Mouse (Mus musculus): ENCODE measurements around the gene Anp32b.

The Anp32b gene

DNA sequence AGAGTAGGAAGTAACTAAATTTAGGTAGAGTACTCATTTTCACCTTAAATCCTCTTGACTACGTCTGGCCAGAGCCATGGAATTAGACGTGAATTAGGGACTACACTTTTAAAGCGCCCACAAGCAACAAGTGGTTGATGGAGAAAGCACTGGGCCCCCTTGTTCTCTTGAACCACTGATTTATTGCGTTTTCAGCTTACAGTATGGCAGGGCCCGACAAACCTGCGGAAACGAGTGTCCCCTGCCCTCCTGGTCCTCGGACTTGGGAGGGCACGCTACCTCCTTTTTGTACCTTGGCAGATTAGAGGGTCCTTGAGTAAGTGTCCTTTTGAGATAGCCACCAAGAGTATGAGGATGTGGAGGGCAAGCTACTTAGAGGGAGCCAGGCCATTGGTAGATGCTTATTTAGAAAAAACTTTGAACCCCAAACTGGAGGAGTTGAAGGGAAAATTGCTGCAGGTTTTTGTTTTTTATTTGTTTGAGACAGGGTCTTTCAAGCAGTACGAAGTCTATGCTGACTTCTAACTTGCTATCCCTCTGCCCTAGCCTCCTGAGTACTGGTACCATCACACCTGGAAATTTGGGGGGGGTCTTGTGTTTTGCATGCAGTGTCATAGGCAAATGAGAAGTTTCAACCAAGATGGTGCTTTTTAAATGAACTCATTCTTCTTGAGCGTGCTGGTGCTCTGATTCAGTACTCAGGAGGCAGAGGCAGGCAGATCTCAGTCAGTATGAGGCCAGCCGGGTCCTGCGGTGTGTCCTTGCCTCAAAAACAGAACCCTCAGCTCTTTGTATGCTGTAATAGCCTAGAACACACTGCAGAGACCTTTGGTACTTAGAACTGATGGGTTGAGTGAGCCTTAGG is 2.4 kb downstream of the Anp32b start:
- in situ Hi-C loops (cut with MboI, MseI): no loop called here

DNA sequence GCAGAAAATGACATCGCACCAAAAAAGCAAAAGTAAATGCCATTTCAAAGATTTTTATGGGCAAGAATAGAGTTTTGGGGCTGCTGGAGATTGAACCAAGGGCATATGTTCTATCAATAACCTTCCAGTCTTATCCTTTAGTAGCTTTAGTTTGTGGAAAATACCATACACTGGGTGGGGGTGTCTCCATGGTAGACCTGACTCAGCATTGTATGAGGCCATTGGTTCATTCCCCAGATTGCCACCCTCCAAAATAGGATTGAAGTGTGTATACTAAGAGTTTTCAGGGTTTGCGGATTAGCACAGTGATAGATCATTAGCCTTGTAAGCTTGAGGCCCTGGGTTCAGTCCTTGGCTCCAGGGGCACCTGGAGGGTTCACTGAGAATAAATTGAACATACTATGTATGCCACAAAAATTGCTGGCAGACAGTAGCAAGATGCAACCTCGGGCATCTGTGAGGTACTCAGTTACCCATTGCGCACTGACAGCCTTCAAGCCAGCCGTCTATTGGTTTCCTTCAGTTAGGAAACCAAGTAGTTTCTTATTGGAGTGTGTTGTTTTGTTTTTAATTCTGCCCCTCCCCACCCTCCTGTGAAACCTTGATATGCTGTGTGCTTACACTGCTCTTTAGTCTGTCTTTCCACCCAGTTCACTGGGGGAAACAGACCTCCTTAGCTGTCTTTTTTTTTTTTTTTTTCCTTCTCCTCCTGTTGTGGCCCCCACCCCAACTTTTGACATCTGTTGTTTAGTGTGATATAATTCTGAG is 3.6 kb downstream of the Anp32b start:
- in situ Hi-C loops (cut with MboI, MseI): no loop called here

DNA sequence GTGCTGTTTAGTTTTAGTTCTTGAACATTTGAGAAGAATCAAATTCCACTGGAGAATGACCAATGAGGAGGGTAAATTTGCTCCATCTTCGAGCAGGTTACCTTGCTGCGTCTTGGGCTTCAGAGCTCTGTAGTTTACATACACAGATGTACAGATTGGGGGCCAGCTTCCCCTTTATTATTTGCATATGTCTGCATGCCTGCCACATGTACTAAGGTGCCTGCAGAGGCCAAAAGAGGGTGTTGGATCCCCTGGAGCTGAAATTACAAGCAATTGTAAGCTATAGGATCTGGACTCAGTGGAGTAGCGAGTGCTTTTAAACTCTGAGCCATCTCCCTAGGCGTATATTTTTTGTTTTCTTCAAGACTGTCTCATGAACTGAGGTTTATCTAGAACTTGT is 6.1 kb downstream of the Anp32b start:
- in situ Hi-C loops (cut with MboI, MseI): no loop called here

DNA sequence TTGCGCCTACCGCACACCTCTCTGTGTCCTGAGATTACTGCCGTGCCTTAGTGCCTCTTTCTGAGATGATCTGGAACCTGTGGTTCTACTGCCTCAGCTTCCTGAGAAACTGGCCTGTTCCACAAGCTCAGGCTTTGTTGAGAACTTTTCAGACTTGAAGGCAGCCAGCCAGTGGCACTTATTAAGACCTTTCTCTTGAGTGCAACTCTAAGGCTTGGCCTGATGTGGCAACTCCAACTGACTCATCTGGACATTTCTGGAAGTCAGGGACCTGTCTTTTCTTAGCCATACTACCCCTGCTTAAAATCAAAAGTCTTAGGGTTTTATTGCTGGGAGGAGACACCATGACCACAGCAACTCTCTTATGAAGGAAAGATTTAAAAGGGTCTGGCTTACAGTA is 6.5 kb downstream of the Anp32b start:
- in situ Hi-C loops (cut with MboI, MseI): no loop called here

DNA sequence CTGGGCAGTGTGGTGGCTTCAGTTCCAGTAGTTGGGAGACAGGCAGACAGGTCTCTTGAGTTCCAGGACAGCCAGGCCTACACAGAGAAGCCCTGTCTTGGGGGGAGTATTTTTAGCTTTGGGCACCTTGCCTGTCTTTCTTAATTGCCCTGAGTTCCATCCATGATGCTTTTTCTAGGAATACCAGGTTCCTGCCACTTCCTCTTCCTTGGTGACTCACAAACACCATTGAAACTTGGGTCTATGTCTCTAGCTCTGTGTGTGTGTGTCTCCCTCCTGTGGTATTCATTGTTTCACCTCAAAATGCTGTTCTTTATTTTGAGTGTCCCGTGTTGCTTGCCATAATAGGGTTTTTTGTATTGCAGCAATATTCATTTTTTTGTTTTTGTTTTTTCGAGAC is 7.7 kb downstream of the Anp32b start:
- in situ Hi-C loops (cut with MboI, MseI): no loop called here

DNA sequence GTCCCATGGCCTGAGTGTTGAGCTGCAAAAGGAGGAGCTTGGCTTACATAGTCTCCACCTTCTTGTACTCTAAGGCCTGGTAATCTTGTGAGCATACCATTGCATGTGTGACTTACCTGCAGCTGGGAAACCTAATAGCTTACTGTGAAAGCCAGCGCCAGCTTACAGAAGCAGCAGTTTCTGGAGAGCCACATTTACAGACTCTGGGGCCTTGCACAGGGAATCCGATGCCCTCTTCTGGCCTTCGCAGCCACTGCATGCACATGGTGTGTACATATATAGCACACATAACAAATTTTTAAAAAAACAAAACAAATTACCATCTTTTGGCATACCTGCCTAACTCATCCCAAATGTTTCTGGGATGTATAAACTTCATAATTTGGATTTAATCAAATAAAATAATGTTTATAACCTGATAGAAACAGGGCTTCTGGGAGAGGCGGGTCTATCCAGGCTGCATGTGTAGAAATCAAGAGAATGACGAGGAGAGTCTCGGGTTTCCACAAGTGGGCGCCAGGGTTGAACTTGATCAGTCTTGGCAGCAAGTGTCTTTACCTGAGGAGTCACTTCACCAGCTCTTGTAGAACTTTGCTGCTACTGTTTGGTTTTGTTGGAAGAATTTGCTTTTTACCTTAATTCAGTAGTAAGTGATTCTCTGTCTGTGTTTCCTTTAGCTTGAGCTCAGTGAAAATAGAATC is 12.6 kb downstream of the Anp32b start:
- in situ Hi-C loops (cut with MboI, MseI): no loop called here

DNA sequence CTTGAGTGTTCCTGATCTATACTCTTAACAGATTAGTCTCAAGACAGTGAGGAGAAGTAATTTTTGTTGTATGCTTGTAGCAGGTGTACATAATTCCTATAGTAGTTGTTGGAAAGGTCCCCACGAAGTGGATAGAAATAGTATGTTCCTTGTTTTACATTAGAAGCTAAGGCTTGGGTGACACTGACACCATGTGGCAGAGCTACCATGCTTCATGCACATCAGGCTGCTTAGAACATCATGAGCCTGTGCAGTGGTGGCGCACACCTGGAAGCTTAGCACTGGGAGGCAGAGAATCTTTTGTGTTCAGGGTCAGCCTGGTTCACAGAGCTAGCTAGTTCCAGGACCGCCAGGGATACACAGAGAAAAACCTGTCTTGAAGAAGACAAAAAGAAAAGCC is 15.0 kb downstream of the Anp32b start:
- in situ Hi-C loops (cut with MboI, MseI): no loop called here

DNA sequence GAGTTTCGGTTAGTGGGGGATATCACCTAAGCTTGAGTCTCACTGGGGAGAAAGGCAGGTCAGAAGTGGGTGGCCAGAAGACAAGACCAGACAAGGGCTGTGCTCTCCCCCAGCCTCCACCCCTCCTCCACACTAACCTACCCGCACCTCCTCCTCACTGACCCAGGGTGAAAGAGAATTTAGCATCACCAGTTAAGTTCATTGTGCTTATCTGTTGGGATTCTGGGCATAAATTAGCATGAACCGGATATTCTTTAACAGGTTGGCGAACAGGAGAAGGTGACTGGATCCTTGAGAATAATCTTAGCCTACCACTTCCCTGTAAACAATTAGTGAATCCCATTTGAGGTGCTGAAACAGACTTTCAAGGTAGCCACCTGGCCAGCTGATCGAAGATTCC is 24.4 kb downstream of the Anp32b start:
- in situ Hi-C loops (cut with MboI, MseI): no loop called here

DNA sequence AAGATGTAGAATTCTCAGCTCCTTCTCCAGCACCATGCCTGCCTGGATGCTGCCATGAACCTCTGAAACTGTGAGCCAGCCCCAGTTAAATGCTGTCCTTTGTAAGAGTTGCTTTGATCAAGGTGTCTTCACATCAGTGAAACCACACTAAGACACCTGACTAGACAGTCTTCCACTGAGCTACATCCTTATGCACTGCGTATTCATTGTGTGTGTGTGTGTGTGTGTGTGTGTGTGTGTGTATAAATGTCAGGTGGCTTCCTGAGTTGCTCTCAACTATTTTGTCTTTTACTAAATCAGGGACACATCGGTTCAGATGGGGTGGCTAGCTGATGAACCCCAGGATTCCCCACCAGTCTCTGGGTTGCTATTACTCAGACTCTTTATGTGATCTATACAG is 28.4 kb downstream of the Anp32b start:
- in situ Hi-C loops (cut with MboI, MseI): no loop called here

DNA sequence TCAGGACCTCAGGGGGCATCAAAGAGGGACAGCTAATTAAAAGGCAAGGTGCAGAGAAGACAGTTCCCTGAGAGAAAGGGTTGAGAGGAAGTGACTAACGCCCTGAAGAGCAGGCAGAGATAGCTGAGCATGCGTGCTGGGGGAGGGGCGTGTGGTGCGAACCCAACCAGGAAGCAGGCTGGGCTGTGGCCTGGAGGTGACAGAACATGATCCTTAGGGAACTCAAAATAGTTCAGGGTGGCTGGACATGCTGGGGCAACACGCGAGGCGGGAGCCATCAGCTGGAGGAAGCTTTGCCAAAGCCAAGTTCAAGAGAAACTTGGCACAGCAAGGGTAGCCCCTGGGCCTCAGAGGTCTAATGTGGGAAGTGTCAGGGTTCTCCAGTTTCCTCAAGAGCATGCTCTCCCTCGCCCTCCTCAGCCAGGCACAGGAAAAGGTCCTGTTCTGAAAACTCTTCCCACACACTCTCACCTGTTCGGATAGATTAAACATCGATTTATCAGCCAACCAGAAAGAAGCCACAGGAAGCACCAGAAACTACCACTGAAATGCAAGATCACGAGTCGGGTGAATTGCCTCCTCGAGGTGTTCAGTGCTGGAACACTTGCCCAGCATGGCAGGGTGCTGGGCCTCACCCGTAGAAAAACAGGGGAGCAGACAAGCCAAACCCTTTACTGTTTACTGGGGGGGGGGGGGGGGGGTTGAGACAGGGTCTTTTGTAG is 35.2 kb downstream of the Anp32b start:
- in situ Hi-C loops (cut with MboI, MseI): no loop called here

DNA sequence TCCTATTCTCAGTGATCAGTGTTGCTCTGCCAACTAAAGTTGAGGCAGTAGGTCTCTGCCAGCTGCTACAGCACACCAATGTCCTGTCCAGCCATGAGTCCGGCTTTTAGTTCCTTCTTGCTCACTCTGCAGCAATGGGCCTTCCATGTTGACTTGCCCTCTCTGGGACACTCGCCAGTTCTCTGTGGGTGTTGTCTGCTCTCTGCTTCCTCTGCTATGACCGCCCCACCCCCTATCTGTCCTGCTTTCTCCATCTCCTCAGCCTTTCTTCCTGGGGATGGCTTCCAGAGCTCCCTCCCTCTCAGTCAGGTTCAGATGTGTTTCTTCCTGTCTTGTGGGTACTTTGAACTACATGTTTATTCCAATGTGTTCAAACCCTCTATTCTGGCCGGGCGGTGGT is 36.6 kb downstream of the Anp32b start:
- in situ Hi-C loops (cut with MboI, MseI): no loop called here

DNA sequence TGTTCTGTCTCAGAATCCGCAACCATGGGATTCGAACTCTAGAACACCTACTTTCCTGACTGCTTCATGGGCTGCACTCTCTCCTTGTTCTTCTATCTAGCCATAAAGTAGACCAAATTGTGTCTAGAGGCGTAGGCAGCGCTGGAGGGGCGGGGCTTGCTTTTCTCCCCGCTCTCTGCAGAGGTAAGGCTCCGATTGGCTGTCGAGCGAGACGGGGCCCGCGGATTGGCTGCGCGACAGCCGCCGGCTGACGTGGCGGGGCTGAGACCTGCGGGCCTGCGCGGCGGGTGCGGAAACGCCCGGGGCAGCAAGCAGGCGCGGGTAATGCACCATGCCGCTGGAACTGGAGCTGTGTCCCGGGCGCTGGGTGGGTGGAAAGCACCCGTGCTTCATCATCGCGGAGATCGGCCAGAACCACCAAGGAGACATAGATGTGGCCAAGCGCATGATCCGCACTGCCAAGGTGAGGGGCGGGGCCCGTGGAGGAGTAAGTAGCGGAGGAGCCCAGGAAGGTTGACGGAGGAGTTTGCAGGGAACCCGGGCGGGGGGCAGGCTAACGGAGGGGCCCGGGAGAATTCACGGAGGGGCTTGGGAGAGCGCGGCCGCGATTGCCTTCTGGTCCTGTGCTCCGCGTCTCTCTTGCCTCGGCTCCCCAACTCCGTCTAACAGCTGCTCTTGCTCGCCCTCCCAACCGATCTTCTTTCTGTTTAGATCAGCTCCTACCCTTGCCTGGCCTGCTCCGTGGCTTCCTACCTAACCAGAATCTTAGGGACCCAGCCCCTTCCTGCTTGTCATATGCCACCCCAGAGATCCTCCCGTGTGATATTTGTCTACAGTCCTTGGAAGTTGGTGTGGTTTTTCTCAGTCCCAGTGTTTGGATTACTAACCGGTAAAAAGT is 38.6 kb downstream of the Anp32b start, which contains the start of gene Nans:
TSS of gene Nans (plus strand) at position 221 of the 898 bp plus-strand sequence.
- in situ Hi-C loops (cut with MboI, MseI): no loop called here

DNA sequence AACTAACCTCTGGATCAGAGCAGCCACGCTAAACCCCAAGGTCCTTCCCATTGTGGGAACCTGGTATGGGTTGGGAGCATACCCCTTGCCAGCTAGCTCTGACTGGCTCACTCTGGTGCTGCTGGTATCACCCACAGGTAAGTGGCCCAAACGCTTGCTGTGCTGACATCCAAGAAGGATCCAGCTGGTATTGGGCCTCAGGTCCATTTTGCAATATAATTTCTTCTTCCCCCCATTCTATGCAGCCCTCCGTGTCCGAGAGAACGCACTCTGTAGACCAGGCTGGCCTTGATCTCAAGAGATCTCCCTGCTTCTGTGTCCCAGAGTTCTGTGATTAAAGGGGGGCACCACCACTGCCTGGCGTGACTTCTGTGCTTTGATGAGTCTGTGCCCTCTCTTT is 42.4 kb downstream of the Anp32b start:
- in situ Hi-C loops (cut with MboI, MseI): no loop called here

DNA sequence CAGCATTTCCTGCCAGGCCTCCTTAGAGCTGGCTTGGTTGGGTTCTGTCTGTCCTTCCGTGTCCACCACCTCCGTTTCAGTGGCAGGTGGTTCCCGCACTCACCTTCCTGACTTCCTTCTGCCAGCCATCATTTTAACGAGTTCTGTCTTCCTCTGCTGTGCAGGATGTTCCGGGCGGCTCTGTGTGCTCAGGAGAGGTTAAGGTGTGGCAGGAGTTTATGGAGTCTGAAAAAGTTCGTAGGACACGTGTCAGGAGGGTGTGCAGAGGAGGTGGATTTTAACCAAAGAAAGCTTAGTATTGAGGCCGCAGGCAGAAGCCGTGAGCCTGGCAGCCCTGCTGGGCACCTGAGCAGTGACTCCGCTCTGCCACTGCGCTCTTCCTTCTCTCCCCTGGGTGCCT is 44.8 kb downstream of the Anp32b start:
- in situ Hi-C loops (cut with MboI, MseI): no loop called here

DNA sequence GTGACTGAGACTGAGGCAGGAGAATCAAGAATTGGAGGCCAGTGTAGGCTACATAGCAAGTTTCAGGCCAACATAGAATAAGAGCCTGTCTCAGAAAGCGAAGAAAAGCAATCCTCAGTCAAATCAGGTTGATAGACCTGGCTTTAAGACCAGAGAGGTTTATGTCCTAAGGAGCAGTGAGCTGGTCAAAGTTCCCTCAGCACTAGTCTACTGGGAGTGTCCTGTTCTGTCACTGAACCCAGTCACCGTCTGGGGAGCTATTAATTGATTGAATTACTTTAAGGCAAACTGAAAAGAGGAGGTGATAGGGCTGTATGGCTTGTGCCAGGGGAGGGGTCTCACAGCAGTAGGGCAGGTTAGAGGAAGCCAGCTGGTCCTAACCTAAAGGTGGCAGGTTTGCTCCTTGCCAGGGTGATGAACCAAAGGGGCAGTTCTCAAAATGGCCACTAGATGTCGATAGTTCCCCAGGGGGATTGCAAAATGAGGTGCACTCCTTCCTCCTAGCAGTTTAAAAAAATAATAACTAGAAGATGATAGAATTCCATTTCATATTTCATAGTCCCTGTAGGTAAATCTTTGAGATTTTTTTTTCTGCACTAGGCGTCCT is 46.7 kb downstream of the Anp32b start:
- in situ Hi-C loops (cut with MboI, MseI): no loop called here

DNA sequence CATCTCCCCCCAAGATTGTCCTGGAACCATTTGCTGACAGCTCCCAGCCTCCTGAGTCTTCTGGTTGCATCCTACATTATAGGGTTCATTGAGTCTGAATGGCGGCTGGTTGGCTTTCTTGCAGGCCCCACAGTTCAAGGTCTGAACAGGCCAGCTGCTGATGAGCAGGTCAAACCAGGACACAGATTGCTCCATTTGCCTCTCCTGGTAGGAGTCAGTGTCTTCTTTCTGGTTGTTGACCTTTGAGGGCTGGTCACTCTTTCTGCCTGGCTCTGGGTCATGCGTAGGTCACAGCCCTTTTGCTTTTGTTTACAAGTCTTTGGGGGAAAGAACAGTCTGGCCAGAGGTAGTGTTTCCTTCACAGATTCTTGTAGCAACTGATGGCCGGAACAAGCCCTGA is 47.8 kb downstream of the Anp32b start:
- in situ Hi-C loops (cut with MboI, MseI): no loop called here

DNA sequence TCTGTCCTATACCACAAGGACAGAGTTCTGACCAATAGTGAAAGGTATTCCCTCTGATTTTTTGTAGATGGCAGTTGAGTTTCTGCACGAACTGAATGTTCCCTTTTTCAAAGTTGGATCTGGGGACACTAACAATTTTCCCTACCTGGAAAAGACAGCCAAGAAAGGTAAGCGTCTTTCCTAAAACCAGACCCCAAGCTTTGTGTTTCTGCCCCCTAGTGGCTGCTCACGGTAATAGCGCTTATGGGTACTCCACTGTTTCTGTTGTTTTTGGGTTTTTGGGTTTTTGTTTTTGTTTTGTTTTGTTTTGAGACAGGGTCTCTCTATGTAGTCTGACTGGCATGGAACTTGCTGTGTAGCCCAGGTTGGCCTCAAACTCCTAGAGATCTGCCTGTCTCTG is 48.3 kb downstream of the Anp32b start:
- in situ Hi-C loops (cut with MboI, MseI): no loop called here

DNA sequence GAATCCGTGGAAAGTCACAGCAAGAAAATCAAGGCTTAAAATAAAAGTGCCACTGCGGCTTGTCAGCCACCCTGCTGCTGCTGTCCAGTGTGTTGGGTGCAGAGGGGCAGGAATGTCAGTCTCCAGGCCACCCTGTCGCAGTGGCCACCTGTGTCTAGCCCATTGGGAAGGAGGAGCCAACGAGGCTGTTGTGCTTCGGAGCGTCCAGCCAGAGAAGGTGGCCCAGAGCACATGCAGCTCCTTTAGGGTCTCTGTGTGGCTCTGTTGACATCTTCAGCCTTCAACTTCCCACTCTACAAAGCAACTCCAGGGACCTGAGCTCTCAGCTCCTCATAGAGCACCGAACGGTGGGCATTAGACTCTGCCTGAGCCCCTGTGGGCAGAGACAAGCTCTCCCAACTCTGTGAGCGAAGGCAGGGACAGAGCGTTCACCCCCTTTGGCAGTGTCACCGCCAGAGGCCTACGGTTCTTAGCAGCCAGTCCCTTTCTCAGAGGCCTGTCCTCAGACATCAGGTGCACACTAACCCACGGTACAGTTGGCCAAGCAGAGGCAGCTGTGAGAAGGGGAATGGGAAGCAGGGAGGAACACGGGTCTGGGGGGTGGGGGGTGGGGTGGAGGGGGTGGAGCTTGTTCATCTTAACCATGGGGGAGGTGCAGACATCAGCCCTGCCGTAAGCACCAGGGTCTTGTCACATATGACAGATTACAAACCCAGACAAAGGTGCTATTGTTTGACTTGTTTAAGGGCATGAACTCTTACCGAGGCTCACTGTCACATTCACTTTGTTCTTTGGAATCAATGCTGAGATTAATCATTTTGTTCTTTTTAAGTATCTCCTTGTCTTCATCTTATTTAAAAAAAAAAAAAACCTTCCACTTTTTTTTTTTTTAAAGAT is 52.2 kb downstream of the Anp32b start:
- in situ Hi-C loops (cut with MboI, MseI): no loop called here

DNA sequence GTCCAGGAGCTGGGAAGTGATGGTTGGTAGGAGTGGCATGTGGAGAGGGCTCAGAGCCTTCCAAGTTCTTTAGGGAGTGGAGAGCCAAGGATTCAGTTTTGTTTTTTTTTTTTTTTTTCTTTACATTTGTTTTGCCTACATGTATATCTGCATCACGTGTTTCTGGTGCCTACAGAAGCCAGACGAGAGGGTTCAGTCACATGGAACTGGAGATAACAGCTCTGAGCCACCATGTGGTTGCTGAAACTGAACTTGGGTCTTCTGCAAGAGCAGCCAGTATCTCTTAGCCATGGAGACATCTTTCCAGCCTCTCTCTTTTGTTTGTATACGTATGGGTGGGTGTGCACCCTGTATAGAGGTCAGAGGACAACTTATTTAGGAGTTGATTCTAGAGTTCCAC is 53.2 kb downstream of the Anp32b start:
- in situ Hi-C loops (cut with MboI, MseI): no loop called here
